Mouse (Mus musculus) CH12.LX (cell line): ENCODE measurements around the gene Pcnx.

Experiments
- CHD2 ChIP-seq: IDR thresholded peaks from 2 replicates; pipeline ENCODE4 v1.6.1; 2011; ENCODE audit warnings: low read length, improper control_type of control experiment
- CTCF ChIP-seq, 2 experiments: IDR thresholded peaks in 1 of 2; conservative IDR thresholded peaks in 1 of 2; 2 replicates each; pipeline ENCODE4 v1.5.1; 2011 to 2012; ENCODE audit warnings: low read depth in 2 of 2, low read length in 2 of 2, improper control_type of control experiment in 1 of 2, inconsistent platforms in 1 of 2, mild to moderate bottlenecking in 1 of 2, moderate library complexity in 1 of 2
- EP300 ChIP-seq: IDR thresholded peaks from 2 replicates; pipeline ENCODE4 v1.6.1; 2011; ENCODE audit warnings: low read length, improper control_type of control experiment
- GABPA ChIP-seq: IDR thresholded peaks from 2 replicates; pipeline ENCODE4 v1.6.1; 2012; ENCODE audit warnings: low read depth, low read length, improper control_type of control experiment, inconsistent platforms; ENCODE audit not compliant: insufficient replicate concordance
- HCFC1 ChIP-seq: IDR thresholded peaks from 2 replicates; pipeline ENCODE4 v1.6.1; 2012; ENCODE audit warnings: low read depth, mild to moderate bottlenecking, inconsistent platforms, low read length, improper control_type of control experiment
- MAFK ChIP-seq: IDR thresholded peaks from 2 replicates; pipeline ENCODE4 v1.6.1; 2011; ENCODE audit warnings: low read length, improper control_type of control experiment; ENCODE audit not compliant: insufficient replicate concordance
- PAX5 ChIP-seq: IDR thresholded peaks from 2 replicates; pipeline ENCODE4 v1.6.1; 2012; ENCODE audit warnings: low read length, inconsistent platforms, mixed read lengths
- POLR2A ChIP-seq: IDR thresholded peaks from 2 replicates; pipeline ENCODE4 v1.6.1; 2011; ENCODE audit warnings: low read depth, mild to moderate bottlenecking, improper control_type of control experiment, low read length
- RAD21 ChIP-seq: IDR thresholded peaks from 2 replicates; pipeline ENCODE4 v1.6.1; 2011; ENCODE audit warnings: low read depth, mild to moderate bottlenecking, low read length, improper control_type of control experiment, moderate library complexity
- UBTF ChIP-seq: IDR thresholded peaks from 2 replicates; pipeline ENCODE4 v1.6.1; 2012; ENCODE audit warnings: low read depth, mild to moderate bottlenecking, inconsistent platforms, low read length, improper control_type of control experiment, moderate library complexity
- USF1 ChIP-seq: IDR thresholded peaks from 2 replicates; pipeline ENCODE4 v1.6.1; 2014; ENCODE audit warnings: low read depth, mild to moderate bottlenecking, inconsistent platforms, low read length, improper control_type of control experiment
- USF2 ChIP-seq: conservative IDR thresholded peaks from 2 replicates; pipeline ENCODE4 v1.6.1; 2011; ENCODE audit warnings: low read depth, low read length, improper control_type of control experiment
- ZKSCAN1 ChIP-seq: IDR thresholded peaks from 2 replicates; pipeline ENCODE4 v1.6.1; 2012; ENCODE audit warnings: low read depth, inconsistent platforms, low read length, improper control_type of control experiment, borderline replicate concordance

DNA sequence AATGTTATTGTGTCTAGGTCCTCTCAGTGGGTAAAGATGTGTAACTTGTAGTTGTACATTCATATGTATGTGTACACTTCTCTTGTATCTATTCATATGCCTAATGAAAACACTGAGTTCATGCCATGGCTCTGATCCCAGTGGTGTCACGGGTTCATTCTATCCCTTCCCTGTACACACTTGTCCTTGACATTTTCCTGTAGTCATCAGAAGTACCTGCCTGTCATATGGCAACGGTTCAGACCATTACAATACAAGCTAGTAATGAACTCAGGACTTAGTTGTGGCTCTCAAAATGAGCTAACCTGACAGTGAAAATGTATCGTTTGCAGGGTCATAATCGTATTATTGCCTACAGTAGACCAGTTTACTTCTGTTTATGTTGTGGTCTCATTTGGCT is 98.5 kb downstream of the Pcnx start:
- TF ChIP-seq MAFK (no peak), CTCF (conservative IDR thresholded peaks at IDR 0.05 in 1 of 2, IDR thresholded peaks at IDR 0.05 in 1 of 2; ENCODE audit: low read depth in 2 of 2, low read length in 2 of 2) (no peak), HCFC1 (no peak), PAX5 (no peak), RAD21 (no peak), GABPA (no peak), ZKSCAN1 (no peak), POLR2A (no peak), CHD2 (no peak), USF1 (no peak), USF2 (no peak), EP300 (no peak), UBTF (no peak)
